Mouse (Mus musculus) adrenal gland, adult 2 months (tissue): ENCODE results near the gene Bdh1. TPM values are rescaled to one million over a fixed set of nuclear protein-coding genes. Genes with fewer than 3 reads are reported as not detected.
A peak's percentile ranks its signal among the peaks of the same experiment; 100 is the strongest.

Experiments used
- DNase-seq: peaks from one replicate; pipeline ENCODE4 v3.0.0; 2021
- polyA plus RNA-seq: library from polyadenylated mRNA; depleted of rRNA; stranded (reverse); fragments of >200 nt; gene quantifications from 2 replicates; pipeline ENCODE4 v1.2.3, GENCODE M21; 2012; rRNA removed
- total RNA-seq, 2 experiments: library from RNA; stranded (reverse); gene quantifications; 2 replicates each; pipeline ENCODE4 v1.2.3; 2021

Bdh1 gene
- total and polyA plus RNA-seq, 3 experiments: 2.9 to 21.7 (median 4.1) TPM

DNA sequence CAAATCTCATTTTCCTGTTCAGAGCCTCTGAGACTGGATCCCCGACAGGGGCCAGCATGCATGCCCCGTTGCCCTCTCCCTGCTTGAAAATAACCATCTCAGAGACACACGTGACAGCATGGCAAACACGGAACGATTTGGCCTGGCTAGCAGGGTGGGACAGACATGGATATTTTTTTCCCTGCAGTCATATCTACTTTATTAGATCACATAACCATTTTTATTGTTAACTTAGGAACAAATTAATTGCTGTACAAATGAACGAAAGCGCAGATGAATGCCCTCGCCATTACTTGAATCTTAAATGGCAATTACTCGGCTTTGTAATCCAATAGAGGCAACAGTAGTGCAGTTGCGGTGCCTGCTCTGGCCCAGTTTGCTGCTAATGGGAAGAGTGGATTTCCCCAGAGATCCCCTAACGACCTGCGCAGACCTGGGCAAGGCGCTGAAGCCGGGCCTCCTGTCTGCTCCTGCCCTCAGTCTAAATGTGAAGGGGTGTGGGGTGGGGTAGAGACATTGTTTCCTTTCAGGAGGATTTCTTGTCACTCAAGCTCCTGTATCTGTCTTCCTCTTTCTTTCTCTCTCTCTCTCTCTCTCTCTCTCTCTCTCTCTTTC is 79.8 kb downstream of the Bdh1 start:
- DNase-seq: no peak

- DNase-seq: peak; percentile 87
Measured at GRCm38 (mm10) chr16:31506665-31507456, 84.8 kb downstream of the Bdh1 start.

GRCm38 (mm10) chr16:31507457-31507755 is 85.3 kb downstream of the Bdh1 start:
- DNase-seq: peak; percentile 86

DNA sequence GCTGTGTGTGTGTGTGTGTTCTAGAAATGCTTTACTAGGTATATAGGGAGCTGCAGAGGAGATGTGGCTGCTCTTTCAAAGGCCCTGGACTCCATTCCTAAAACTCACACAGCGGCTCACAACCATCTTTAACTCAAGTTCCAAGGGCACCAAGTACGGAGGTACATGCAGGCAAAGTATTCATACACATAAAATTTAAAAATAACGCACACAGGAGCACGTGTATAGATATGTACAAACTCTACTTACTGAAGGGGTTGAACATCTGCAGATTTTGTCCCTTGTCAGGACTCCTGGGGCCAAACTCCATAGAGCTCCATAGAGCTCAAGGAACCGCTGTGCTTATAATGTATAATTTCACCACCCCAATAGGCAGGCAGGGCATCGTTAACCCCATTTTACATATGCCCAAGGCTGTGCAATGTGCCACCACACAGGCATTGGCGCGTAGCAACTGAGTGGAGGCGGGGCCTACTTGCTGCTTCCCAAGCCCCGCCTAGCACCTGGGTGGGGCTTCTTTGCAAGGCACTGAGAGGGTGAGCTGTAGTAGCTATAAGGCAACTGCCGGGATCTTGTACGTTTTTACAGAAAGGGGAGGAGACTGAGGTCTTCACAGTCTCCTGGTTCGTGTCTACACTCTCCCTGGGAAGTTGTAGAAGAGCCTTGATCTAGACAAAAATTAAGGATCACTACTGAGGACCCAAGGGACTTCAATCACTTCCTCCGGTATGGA is 85.9 kb downstream of the Bdh1 start:
- peak; percentile 47 for DNase-seq

Other genes starting within 250 kb of the Bdh1 start
- gene Acap2, start 221.0 kb upstream of the Bdh1 start, total RNA-seq: 10 to 100 TPM; 31.9 to 40.2 TPM
- 8.3 and 9.6 TPM in 2 replicates for gene Acap2, start 221.0 kb upstream of the Bdh1 start, polyA plus RNA-seq
- gene Ppp1r2, start 147.0 kb upstream of the Bdh1 start, total RNA-seq: 10 to 100 TPM; 71.5 to 82.0 TPM
- gene Ppp1r2, start 147.0 kb upstream of the Bdh1 start, polyA plus RNA-seq: 75.9 and 81.2 TPM in 2 replicates
- gene Apod, start 107.5 kb upstream of the Bdh1 start, total RNA-seq: 10 to 100 TPM in 1 of 2 experiments, 1 to 10 TPM in 1; 8.0 to 12.3 TPM
- 0.64 and 0.99 TPM in 2 replicates for gene Apod, start 107.5 kb upstream of the Bdh1 start, polyA plus RNA-seq
- gene Dlg1, start 241.2 kb downstream of the Bdh1 start, total RNA-seq: 100 to 1,000 TPM in 1 of 2 experiments, 10 to 100 TPM in 1; 68.4 to 102 TPM
- 7.9 and 12.0 TPM in 2 replicates for gene Dlg1, start 241.2 kb downstream of the Bdh1 start, polyA plus RNA-seq